Mouse (Mus musculus): ENCODE results near the gene Btg3.

- TF ChIP-seq CTCF (IDR thresholded peaks at IDR 0.05; ENCODE audit: control insufficient read depth, insufficient read depth, insufficient replicate concordance, low read depth, low read length) (no peak), POLR2A (IDR thresholded peaks at IDR 0.05; ENCODE audit: control insufficient read depth, low read depth, low read length) (no peak)
Observed at GRCm38 (mm10) chr16:78302678-78303050, 74.3 kb downstream of the Btg3 start.
